Mouse (Mus musculus) naive thymus-derived CD4-positive, alpha-beta T cell, adult 5 months (primary cell): Measurements from ENCODE around the gene Slc10a2. TPM values are rescaled to one million over a fixed set of nuclear protein-coding genes. Genes with fewer than 3 reads are reported as not detected.

Experiments used
- polyA plus RNA-seq: library from polyadenylated mRNA; unstranded; fragments of 100-300 nt; shearing (Covaris generic); gene quantifications from one replicate; pipeline ENCODE4 v1.2.1, GENCODE M21; 2017

Slc10a2 gene
- polyA plus RNA-seq = not detected

GRCm38 (mm10) chr8:5105186-5105585 is at the start of gene Slc10a2:
Gene Slc10a2 (minus strand): TSS chr8:5105351.

